Mouse (Mus musculus) midbrain, embryonic 11.5 days (tissue): ENCODE data around the gene Actr1a. TPM values are rescaled to one million over a fixed set of nuclear protein-coding genes. Genes with fewer than 3 reads are reported as not detected.

Source experiments
- ATAC-seq: fragments of 200-750 bp; cut with Nextera tagmentation; 2 replicates; pipeline ENCODE4 v1.8.0; 2017; ENCODE audit warnings: moderate TSS enrichment, moderate library complexity; ENCODE audit not compliant: low FRiP score
- DNase-seq: peaks from one replicate; pipeline ENCODE4 v3.0.0; 2015; ENCODE audit warnings: low spot score; ENCODE audit errors: missing footprints
- H3K27ac ChIP-seq: fragments of 300-500 bp; sonication (generic); 2 replicates; pipeline ENCODE4 v1.5.1; 2014; ENCODE audit warnings: low read depth, low read length
- H3K27me3 ChIP-seq: fragments of 300-500 bp; sonication (generic); 2 replicates; pipeline ENCODE4 v1.6.1; 2014; ENCODE audit warnings: mild to moderate bottlenecking, low read length, moderate library complexity, mixed read lengths; ENCODE audit not compliant: control insufficient read depth, insufficient read depth
- H3K36me3 ChIP-seq: fragments of 300-500 bp; sonication (generic); 2 replicates; pipeline ENCODE4 v1.6.1; 2014; ENCODE audit warnings: mild to moderate bottlenecking, low read length, moderate library complexity, mixed read lengths; ENCODE audit not compliant: control insufficient read depth, insufficient read depth
- H3K4me1 ChIP-seq: fragments of 300-500 bp; sonication (generic); 2 replicates; pipeline ENCODE4 v1.6.1; 2014; ENCODE audit warnings: low read length; ENCODE audit not compliant: control insufficient read depth, insufficient read depth
- H3K4me2 ChIP-seq: fragments of 300-500 bp; sonication (generic); 2 replicates; pipeline ENCODE4 v1.6.1; 2014; ENCODE audit warnings: mild to moderate bottlenecking, moderate library complexity
- H3K4me3 ChIP-seq: fragments of 300-500 bp; sonication (generic); 2 replicates; pipeline ENCODE4 v1.5.1; 2014; ENCODE audit warnings: low read depth, low read length
- H3K9ac ChIP-seq: fragments of 300-500 bp; sonication (generic); 2 replicates; pipeline ENCODE4 v1.6.1; 2014; ENCODE audit warnings: low read length
- H3K9me3 ChIP-seq: fragments of 300-500 bp; sonication (generic); 2 replicates; pipeline ENCODE4 v1.6.1; 2016; ENCODE audit warnings: low read length; ENCODE audit not compliant: control insufficient read depth
- WGBS: fragments of 180-500 bp; shearing (Covaris S2); extraction: QIAGEN DNeasy Blood & Tissue Kit; methylation state at CpG from one replicate; pipeline ENCODE4 v1.1.7; 2014; 5-methylcytosine and 5-hydroxymethylcytosine counted together
- microRNA counts: library from miRNA; unstranded; fragments of <30 nt; microRNA quantifications from one replicate; lab custom pipeline; 2015
- microRNA-seq: library from miRNA; unstranded; fragments of <30 nt; microRNA quantifications from one replicate; pipeline ENCODE4, GENCODE M21; 2017
- polyA plus RNA-seq: library from polyadenylated mRNA; unstranded; fragments of >200 nt; fragmentation: Nextera tagmentation; extraction: Ambion mirVana; gene quantifications from 2 replicates; pipeline ENCODE4 v1.2.1, GENCODE M21; 2014

Gene Actr1a
- polyA plus RNA-seq, 1 experiment from 2014 or later: 228 TPM

DNA sequence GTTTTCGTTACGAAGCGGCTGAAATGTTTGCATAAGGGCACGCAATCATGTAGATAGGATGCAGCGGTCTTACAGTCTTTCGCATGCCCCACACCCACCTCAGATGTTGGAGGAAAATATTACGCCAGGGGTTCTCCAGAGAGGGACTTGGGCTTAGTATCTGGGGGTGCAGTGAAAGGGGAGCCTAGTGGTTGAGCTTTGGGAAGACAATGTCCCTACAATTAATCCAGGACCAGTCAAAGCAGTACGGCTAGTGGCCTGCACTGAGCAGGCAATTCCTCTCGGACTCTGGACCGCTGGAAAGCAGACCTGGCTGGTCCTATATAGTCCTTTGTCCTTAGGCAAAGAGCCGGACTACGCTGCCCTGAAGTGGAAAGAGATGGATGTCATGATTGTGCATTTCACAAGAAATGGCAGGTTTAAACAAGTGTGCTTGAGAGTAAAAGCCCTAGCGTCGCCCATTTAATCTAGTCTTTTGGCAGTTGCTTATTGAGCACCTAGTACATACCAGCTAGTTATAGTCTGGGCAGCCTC, 68.0 kb downstream of the Actr1a start:
- 28% methylated on average over 14 of the region's 14 CpGs for WGBS
- H3K9me3 ChIP-seq: no peaks in the 10 kb centered on the region

More for the DNA sequence above, 68.0 kb downstream of the Actr1a start:
- Histone ChIP-seq H3K9ac (0 out of 2 replicates have a peak overlapping the region, but pooled peaks have one; percentile 10), H3K4me2 (peak overlapping the region; percentile 100), H3K36me3 (no peaks in the 10 kb centered on the region), H3K4me3 (peak overlapping the region; percentile 65), H3K27ac (peak overlapping the region; percentile 89), H3K4me1 (peaks cover 31% of the 10 kb centered on the region), H3K27me3 (peaks cover 15% of the 10 kb centered on the region)
- ATAC-seq: no peak
- DNase-seq: no peak

MicroRNAs encoded within 50 kb of the gene (microRNA counts, 519-probe panel; counts per million panel counts)
- microRNA mmu-miR-146b (lab: Ali Mortazavi, UCI): not detected

Small RNA genes within 50 kb of the gene (microRNA-seq; reads per million reads assigned to microRNA genes)
- 1.3 reads per million for gene Mir146b

Other genes with a start within 250 kb of the Actr1a start
- gene Pitx3, start 247.4 kb downstream of the Actr1a start, polyA plus RNA-seq: 0.18 and 0.39 TPM in 2 replicates
- gene Gbf1, start 243.2 kb downstream of the Actr1a start, polyA plus RNA-seq: 36.6 and 42.6 TPM in 2 replicates
- 3.2 and 3.9 TPM in 2 replicates for gene Nfkb2, start 91.4 kb downstream of the Actr1a start, polyA plus RNA-seq
- 10.7 and 11.0 TPM in 2 replicates for gene Psd, start 68.6 kb downstream of the Actr1a start, polyA plus RNA-seq
- 20.0 and 25.5 TPM in 2 replicates for gene Fbxl15, start 67.6 kb downstream of the Actr1a start, polyA plus RNA-seq
- 215 and 221 TPM in 2 replicates for gene Cuedc2, start 57.0 kb downstream of the Actr1a start, polyA plus RNA-seq
- 4.3 and 5.5 TPM in 2 replicates for gene Mfsd13a, start 54.6 kb downstream of the Actr1a start, polyA plus RNA-seq
- gene 2310034G01Rik, start 45.4 kb downstream of the Actr1a start, polyA plus RNA-seq: 1.2 and 1.6 TPM in 2 replicates
- gene Sufu, start 1.1 kb upstream of the Actr1a start, polyA plus RNA-seq: 33.7 and 38.7 TPM in 2 replicates
- gene Trim8, start 106.0 kb upstream of the Actr1a start, polyA plus RNA-seq: 28.6 and 31.7 TPM in 2 replicates
- 155 and 160 TPM in 2 replicates for gene Arl3, start 177.4 kb upstream of the Actr1a start, polyA plus RNA-seq
- gene Sfxn2, start 177.6 kb upstream of the Actr1a start, polyA plus RNA-seq: 12.1 and 12.7 TPM in 2 replicates
- gene Wbp1l, start 203.3 kb upstream of the Actr1a start, polyA plus RNA-seq: 29.0 and 30.3 TPM in 2 replicates